Mouse (Mus musculus) adipocyte (in vitro differentiated cells): Measurements from ENCODE around the gene Sptb.

Experiments used
- DNase-seq: peaks from one replicate; pipeline ENCODE4 v3.0.0-alpha.2; 2016; ENCODE audit warnings: low spot score

Gene Sptb

GRCm38 (mm10) chr12:76710351-76711100 lies at the start of gene Sptb:
Gene Sptb, minus strand, starts transcription at chr12:76710547.
- no peak for DNase-seq

- peak; percentile 47 for DNase-seq
Observed at GRCm38 (mm10) chr12:76752652-76753318, 42.4 kb upstream of the Sptb start.

GRCm38 (mm10) chr12:76750866-76751459 lies 40.6 kb upstream of the Sptb start:
- DNase-seq: no peak

GRCm38 (mm10) chr12:76727955-76728354 lies 17.6 kb upstream of the Sptb start:
- no peak for DNase-seq

- no peak for DNase-seq
Observed at GRCm38 (mm10) chr12:76722026-76722425, 11.7 kb upstream of the Sptb start.

GRCm38 (mm10) chr12:76720572-76720971 lies 10.2 kb upstream of the Sptb start:
- no peak for DNase-seq

GRCm38 (mm10) chr12:76718384-76718783 lies 8.0 kb upstream of the Sptb start:
- no peak for DNase-seq

- no peak for DNase-seq
Observed at GRCm38 (mm10) chr12:76709795-76710350, 474 bp downstream of the Sptb start.

GRCm38 (mm10) chr12:76708956-76709794 lies 1.2 kb downstream of the Sptb start:
- DNase-seq: no peak

GRCm38 (mm10) chr12:76708181-76708580 lies 2.2 kb downstream of the Sptb start:
- no peak for DNase-seq

- DNase-seq: no peak
Observed at GRCm38 (mm10) chr12:76696380-76696935, 13.9 kb downstream of the Sptb start.

- no peak for DNase-seq
Observed at GRCm38 (mm10) chr12:76695773-76696172, 14.6 kb downstream of the Sptb start.

GRCm38 (mm10) chr12:76694801-76695505 lies 15.4 kb downstream of the Sptb start:
- no peak for DNase-seq

- no peak for DNase-seq
Observed at GRCm38 (mm10) chr12:76687498-76688200, 22.7 kb downstream of the Sptb start.

- no peak for DNase-seq
Observed at GRCm38 (mm10) chr12:76685647-76686046, 24.7 kb downstream of the Sptb start.

GRCm38 (mm10) chr12:76684493-76684892 lies 25.9 kb downstream of the Sptb start:
- no peak for DNase-seq

- DNase-seq: no peak
Observed at GRCm38 (mm10) chr12:76681937-76682336, 28.4 kb downstream of the Sptb start.

- no peak for DNase-seq
Observed at GRCm38 (mm10) chr12:76677068-76677467, 33.3 kb downstream of the Sptb start.

- DNase-seq: no peak
Observed at GRCm38 (mm10) chr12:76676477-76676876, 33.9 kb downstream of the Sptb start.

GRCm38 (mm10) chr12:76675364-76675763 lies 35.0 kb downstream of the Sptb start:
- DNase-seq: no peak
